Mouse (Mus musculus): ENCODE measurements at regions not wholly inside any gene's neighbourhood (a gene's known extent, or its start where the extent isn't known, plus 50 kb on each side); places are given as distances from the start of the nearest gene placed in this dataset.

DNA sequence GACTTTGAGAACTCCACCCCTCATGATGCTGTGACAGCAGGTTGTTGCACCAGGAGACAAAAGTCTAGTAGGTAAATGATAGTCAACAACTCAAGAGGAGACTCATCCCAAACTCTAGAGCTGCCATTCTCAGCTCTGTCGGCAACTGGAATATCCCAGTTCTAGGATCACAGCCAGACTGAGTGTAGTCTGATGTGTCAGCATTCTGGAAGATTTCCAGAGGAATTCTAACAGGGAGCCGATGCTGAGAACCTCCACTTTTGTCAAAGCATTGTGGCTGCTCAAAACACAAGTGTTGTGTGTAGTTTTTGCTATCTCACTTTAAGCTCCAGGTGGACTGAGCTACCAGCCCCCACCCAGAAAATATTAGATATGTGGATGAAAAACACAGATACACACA, 148.5 kb upstream of the Cxcr4 start:
- no peaks in the 10 kb centered on the region for H3K27me3 ChIP-seq (ENCODE audit: control insufficient read depth, insufficient read depth, low read length)
- no peaks in the 10 kb centered on the region for H3K4me1 ChIP-seq (ENCODE audit: control insufficient read depth, insufficient read depth, insufficient read length, low read length)
- no peaks in the 10 kb centered on the region for H3K36me3 ChIP-seq (ENCODE audit: control insufficient read depth, insufficient read depth, low read length)
- no peak for TF ChIP-seq POLR2A (IDR thresholded peaks at IDR 0.05; ENCODE audit: low read depth, low read length)
- no peak for TF ChIP-seq CTCF (IDR thresholded peaks at IDR 0.05; ENCODE audit: extremely low read depth, insufficient read length, insufficient replicate concordance, low read depth, low read length)
- WGBS, result 65% methylated on average over 2 of the region's 2 CpGs
- H3K4me3 ChIP-seq (ENCODE audit: low read depth, low read length), result no peak overlapping the region
- no peak overlapping the region for H3K27ac ChIP-seq (ENCODE audit: insufficient read depth, low read depth, low read length)

DNA sequence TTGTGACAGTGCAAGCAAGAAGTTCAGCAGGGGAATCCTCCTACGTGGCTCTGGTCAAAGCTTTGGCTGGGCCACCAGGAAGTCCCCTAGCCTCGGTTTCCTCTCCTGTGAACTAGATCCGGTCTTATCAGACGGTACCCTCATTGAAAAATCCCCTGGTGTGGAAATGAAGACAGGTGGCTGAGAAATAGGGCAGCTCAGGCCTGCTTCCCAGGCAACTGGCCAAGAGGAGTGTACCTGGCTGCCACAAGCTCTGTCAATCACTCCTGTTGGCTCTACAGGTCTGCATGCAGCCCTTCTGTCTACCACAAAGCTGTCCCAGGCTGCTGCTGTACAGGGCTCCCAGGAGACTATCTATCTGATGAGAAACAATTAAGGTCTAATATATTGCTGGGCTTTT, 146.1 kb upstream of the Cxcr4 start:
- WGBS, result 51% methylated on average over 4 of the region's 4 CpGs
- Histone ChIP-seq H3K27ac (ENCODE audit: insufficient read depth, low read depth, low read length) (no peak overlapping the region), H3K4me3 (ENCODE audit: low read depth, low read length) (no peak overlapping the region), H3K4me1 (ENCODE audit: control insufficient read depth, insufficient read depth, insufficient read length, low read length) (no peaks in the 10 kb centered on the region), H3K36me3 (ENCODE audit: control insufficient read depth, insufficient read depth, low read length) (no peaks in the 10 kb centered on the region), H3K27me3 (ENCODE audit: control insufficient read depth, insufficient read depth, low read length) (no peaks in the 10 kb centered on the region)
- TF ChIP-seq POLR2A (IDR thresholded peaks at IDR 0.05; ENCODE audit: low read depth, low read length) (no peak), CTCF (IDR thresholded peaks at IDR 0.05; ENCODE audit: extremely low read depth, insufficient read length, insufficient replicate concordance, low read depth, low read length) (no peak)

DNA sequence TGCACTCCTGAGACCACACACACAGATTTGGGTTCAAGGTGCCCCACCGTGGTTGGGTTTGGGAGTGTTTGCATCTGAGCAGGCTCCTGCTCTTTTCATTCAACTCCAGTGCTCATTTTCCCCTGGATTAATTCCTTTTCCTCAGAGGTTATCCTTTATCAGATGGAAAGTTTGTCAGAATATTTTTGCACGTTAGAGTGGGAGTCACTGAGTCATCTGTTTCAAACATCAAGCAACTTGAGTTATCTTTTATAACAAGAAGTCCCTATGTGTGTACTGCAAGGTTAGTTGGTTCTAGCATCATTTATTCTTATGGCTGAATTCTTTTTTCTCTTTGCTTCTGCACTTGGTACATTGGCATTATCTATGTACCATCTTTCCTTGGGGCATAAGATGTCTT, 142.8 kb upstream of the Cxcr4 start:
- 57% methylated on average over 2 of the region's 2 CpGs for WGBS
- no peak for TF ChIP-seq POLR2A (IDR thresholded peaks at IDR 0.05; ENCODE audit: low read depth, low read length)
- TF ChIP-seq CTCF (IDR thresholded peaks at IDR 0.05; ENCODE audit: extremely low read depth, insufficient read length, insufficient replicate concordance, low read depth, low read length), result no peak
- H3K36me3 ChIP-seq (ENCODE audit: control insufficient read depth, insufficient read depth, low read length), result no peaks in the 10 kb centered on the region
- H3K27ac ChIP-seq (ENCODE audit: insufficient read depth, low read depth, low read length), result no peak overlapping the region
- no peak overlapping the region for H3K4me3 ChIP-seq (ENCODE audit: low read depth, low read length)
- no peaks in the 10 kb centered on the region for H3K4me1 ChIP-seq (ENCODE audit: control insufficient read depth, insufficient read depth, insufficient read length, low read length)
- no peaks in the 10 kb centered on the region for H3K27me3 ChIP-seq (ENCODE audit: control insufficient read depth, insufficient read depth, low read length)

DNA sequence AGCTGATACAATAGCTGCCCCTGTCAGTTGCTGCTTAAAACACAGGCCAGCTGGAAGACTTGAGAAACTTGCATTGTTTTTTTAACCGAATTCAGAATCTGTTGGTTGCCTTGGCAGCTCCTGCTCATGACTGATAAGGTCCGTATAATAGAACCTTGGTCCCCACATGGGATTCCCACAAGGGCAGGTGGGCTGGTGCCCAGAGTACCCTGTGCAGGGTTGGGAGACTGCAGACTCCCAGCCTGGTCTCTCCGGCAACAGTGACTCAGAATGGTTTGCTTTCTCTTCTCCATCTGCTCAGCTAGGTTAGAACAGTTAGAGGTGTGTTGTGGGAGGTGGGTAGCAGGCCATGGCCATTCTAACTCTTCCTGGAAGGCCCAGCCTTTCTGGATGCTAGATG, 139.4 kb upstream of the Cxcr4 start:
- H3K27ac ChIP-seq (ENCODE audit: insufficient read depth, low read depth, low read length), result no peak overlapping the region
- H3K4me1 ChIP-seq (ENCODE audit: control insufficient read depth, insufficient read depth, insufficient read length, low read length), result no peaks in the 10 kb centered on the region
- H3K4me3 ChIP-seq (ENCODE audit: low read depth, low read length), result no peak overlapping the region
- no peaks in the 10 kb centered on the region for H3K36me3 ChIP-seq (ENCODE audit: control insufficient read depth, insufficient read depth, low read length)
- H3K27me3 ChIP-seq (ENCODE audit: control insufficient read depth, insufficient read depth, low read length), result no peaks in the 10 kb centered on the region
- no peak for TF ChIP-seq POLR2A (IDR thresholded peaks at IDR 0.05; ENCODE audit: low read depth, low read length)
- TF ChIP-seq CTCF (IDR thresholded peaks at IDR 0.05; ENCODE audit: extremely low read depth, insufficient read length, insufficient replicate concordance, low read depth, low read length), result no peak
- WGBS, result 71% methylated on average over 3 of the region's 3 CpGs

DNA sequence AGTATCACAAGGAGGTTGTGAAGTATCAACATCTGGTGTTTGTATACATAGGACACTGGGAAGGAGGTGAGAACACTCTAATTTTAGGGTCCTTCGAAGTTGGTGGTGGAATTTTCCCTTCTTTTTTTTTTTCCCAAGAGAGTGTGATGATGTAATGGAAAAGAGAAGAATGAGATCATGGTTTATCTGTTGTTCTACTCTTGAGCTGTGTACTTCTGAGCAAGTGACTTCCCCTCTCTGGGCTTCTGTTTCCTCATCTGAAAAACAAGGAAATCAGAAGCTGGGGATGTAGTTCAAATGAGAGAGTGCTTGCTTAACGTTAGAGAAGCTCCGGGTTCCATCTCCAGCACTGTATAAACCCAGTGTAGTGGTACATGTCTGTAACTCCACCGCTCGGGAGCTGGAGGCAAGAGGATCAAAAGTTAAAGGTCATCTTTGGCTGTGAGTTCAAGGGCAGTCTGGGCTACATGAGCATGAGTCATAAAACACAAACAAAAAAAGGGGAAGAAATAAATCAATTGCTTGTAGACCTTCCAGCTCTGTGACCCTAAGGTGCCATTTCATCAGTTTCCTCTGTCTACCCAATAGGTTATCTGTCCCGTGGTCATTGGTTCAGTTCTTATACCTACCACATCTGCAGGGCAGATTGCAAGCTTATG, 132.5 kb upstream of the Cxcr4 start:
- no peak overlapping the region for H3K4me3 ChIP-seq (ENCODE audit: low read depth, low read length)
- WGBS, result 67% methylated on average over 6 of the region's 6 CpGs
- H3K4me1 ChIP-seq (ENCODE audit: control insufficient read depth, insufficient read depth, insufficient read length, low read length), result no peaks in the 10 kb centered on the region
- H3K36me3 ChIP-seq (ENCODE audit: control insufficient read depth, insufficient read depth, low read length), result no peaks in the 10 kb centered on the region
- H3K27me3 ChIP-seq (ENCODE audit: control insufficient read depth, insufficient read depth, low read length), result no peaks in the 10 kb centered on the region
- peak overlapping the region; percentile 60 for H3K27ac ChIP-seq (ENCODE audit: insufficient read depth, low read depth, low read length)
- TF ChIP-seq POLR2A (IDR thresholded peaks at IDR 0.05; ENCODE audit: low read depth, low read length) (no peak), CTCF (IDR thresholded peaks at IDR 0.05; ENCODE audit: extremely low read depth, insufficient read length, insufficient replicate concordance, low read depth, low read length) (no peak)

DNA sequence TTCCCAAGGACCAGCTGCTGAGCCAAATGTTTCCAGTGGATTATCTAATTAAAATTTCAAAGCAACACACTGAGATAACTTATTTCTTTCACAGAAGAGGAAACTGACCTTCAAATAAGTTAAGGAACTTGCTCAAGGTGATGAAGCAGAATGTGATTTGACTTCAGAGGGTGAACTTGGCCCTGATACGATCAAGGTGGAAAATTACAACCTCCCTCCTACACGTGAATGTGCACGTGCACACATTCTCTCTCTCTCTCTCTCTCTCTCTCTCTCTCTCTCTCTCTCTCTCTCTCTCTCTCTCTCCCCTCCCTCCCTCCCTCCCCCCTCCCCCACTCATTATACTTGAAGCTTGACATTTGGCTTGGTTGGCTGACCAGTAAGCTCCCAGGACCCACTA, 131.8 kb upstream of the Cxcr4 start:
- Histone ChIP-seq H3K4me1 (ENCODE audit: control insufficient read depth, insufficient read depth, insufficient read length, low read length) (no peaks in the 10 kb centered on the region), H3K27me3 (ENCODE audit: control insufficient read depth, insufficient read depth, low read length) (no peaks in the 10 kb centered on the region), H3K27ac (ENCODE audit: insufficient read depth, low read depth, low read length) (no peak overlapping the region), H3K4me3 (ENCODE audit: low read depth, low read length) (no peak overlapping the region), H3K36me3 (ENCODE audit: control insufficient read depth, insufficient read depth, low read length) (no peaks in the 10 kb centered on the region)
- WGBS, result 61% methylated on average over 3 of the region's 3 CpGs
- TF ChIP-seq POLR2A (IDR thresholded peaks at IDR 0.05; ENCODE audit: low read depth, low read length), result no peak
- TF ChIP-seq CTCF (IDR thresholded peaks at IDR 0.05; ENCODE audit: extremely low read depth, insufficient read length, insufficient replicate concordance, low read depth, low read length), result no peak

DNA sequence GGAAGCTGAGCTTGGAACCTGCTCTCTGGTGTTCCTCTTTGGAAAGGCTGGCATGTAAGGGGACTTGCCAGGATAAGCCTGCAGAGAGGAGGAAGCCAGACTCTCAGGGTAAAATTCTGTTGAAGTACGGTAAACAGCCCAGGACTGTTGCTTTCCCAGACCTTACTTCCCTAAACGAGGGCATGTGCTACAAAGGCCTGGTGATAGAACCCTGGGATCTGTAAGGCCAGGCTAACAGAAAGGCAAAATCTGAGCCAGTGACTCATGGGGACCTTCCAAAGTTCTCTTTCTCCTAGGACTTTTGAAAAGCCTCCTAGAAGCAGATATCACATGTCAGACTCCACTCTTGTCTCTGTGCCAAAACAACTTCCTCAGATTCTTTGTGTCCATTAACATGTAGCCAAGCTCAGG, 130.0 kb upstream of the Cxcr4 start:
- H3K27ac ChIP-seq (ENCODE audit: insufficient read depth, low read depth, low read length), result peak overlapping the region; percentile 7; the same call in 1 of the 2 replicates
- TF ChIP-seq CTCF (IDR thresholded peaks at IDR 0.05; ENCODE audit: extremely low read depth, insufficient read length, insufficient replicate concordance, low read depth, low read length), result no peak
- TF ChIP-seq POLR2A (IDR thresholded peaks at IDR 0.05; ENCODE audit: low read depth, low read length), result no peak

More for the DNA sequence above, 130.0 kb upstream of the Cxcr4 start:
- no peaks in the 10 kb centered on the region for H3K4me1 ChIP-seq (ENCODE audit: control insufficient read depth, insufficient read depth, insufficient read length, low read length)
- no peaks in the 10 kb centered on the region for H3K27me3 ChIP-seq (ENCODE audit: control insufficient read depth, insufficient read depth, low read length)
- H3K36me3 ChIP-seq (ENCODE audit: control insufficient read depth, insufficient read depth, low read length), result no peaks in the 10 kb centered on the region
- no peak overlapping the region for H3K4me3 ChIP-seq (ENCODE audit: low read depth, low read length)
- WGBS, result 50% methylated on average over 2 of the region's 2 CpGs

Data from small intestine, adult 2 months (tissue).